Mouse (Mus musculus) skeletal muscle tissue, adult 2 months (tissue): ENCODE data around the gene Krtap28-13.
A peak's percentile ranks its signal among the peaks of the same experiment; 100 is the strongest.

Experiments
- DNase-seq: peaks from one replicate; pipeline ENCODE4 v3.0.0-alpha.2; 2012; ENCODE audit warnings: low read depth, low spot score

Gene Krtap28-13

GRCm38 (mm10) chr1:83060643-83061042, at the start of gene Krtap28-13:
TSS of gene Krtap28-13 (plus strand) at chr1:83060930.
- no peak for DNase-seq

DNA sequence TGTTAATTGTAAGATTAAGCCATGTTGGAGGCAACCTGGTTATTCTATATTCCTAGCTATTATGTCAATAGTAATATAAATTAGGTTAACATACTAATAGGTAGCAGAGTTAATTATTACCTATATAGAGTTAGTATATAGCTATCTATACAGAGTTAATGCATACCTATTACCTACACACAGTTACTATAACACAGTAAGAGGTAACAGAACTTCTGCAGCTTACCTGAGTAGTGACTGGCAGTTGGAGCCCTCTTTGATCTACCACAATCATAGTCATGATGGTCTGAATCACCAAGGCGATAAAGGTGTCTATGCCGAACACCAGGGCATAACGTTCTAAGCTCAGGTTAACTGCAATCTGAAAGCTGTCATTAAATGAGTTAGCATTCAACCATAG, 46.3 kb upstream of the Krtap28-13 start:
- DNase-seq: no peak

DNA sequence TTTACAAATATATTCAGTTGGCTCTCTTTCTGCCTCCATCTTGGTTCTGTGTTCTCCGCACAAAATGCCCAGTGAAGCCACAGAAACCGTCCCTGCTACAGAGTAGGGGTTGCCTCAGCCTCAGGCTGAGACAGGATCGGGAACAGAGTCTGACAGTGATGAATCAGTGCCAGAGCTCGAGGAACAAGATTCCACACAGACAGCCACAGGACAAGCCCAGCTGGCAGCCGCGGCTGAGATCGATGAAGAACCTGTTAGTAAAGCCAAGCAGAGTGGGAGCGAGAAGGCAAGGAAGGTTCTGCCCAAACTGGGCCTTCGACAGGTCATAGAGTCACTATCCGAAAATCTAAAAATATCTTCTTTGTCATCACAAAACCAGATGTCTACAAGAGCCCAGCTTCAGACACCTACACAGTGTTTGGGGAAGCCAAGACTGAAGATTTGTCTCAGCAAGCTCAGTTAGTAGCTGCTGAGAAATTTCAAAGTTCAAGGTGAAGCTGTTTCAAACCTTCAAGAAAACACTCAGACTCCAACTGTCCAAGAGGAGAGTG, 45.3 kb upstream of the Krtap28-13 start:
- DNase-seq: no peak

- DNase-seq: no peak
Measured at GRCm38 (mm10) chr1:83016556-83016955, 44.2 kb upstream of the Krtap28-13 start.

GRCm38 (mm10) chr1:83031950-83032349, 28.8 kb upstream of the Krtap28-13 start:
- DNase-seq: no peak

DNA sequence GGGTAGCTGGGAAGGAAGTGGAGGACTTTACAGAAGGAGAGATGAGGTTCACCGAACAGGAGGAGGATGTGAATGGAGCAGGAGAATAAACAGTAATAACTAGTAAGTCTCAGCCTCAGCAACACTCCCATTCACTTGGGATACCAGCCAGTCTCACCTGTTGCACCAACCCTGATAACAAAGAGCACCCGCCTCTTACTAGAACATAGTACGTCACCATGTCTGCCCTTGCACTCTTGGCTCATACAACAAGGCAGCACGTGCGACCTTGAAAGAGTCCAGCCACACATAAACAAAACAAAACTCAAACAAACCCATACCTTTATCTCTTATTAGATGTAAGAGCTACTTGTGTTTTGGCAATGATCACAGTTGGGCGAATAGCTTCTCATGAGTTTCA, 28.2 kb upstream of the Krtap28-13 start:
- DNase-seq: no peak

DNA sequence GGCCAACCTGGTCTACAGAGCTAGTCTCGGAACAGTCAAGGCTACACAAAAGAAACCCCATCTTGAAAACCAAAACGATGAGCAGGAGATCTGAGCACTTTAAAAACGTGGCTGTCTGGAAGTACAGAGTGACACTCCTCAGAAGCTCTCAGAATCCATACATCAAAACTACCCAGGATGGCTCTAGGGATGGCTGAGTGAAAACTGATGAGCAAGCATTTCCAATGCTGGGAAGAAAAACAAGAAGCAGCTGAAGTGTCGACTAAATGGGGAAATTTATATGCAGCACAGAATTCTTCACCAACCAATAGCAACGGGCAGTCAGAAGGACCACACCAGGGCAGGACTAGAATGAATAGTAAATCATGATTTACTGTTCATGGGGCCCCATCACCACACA, 26.2 kb upstream of the Krtap28-13 start:
- no peak for DNase-seq

DNA sequence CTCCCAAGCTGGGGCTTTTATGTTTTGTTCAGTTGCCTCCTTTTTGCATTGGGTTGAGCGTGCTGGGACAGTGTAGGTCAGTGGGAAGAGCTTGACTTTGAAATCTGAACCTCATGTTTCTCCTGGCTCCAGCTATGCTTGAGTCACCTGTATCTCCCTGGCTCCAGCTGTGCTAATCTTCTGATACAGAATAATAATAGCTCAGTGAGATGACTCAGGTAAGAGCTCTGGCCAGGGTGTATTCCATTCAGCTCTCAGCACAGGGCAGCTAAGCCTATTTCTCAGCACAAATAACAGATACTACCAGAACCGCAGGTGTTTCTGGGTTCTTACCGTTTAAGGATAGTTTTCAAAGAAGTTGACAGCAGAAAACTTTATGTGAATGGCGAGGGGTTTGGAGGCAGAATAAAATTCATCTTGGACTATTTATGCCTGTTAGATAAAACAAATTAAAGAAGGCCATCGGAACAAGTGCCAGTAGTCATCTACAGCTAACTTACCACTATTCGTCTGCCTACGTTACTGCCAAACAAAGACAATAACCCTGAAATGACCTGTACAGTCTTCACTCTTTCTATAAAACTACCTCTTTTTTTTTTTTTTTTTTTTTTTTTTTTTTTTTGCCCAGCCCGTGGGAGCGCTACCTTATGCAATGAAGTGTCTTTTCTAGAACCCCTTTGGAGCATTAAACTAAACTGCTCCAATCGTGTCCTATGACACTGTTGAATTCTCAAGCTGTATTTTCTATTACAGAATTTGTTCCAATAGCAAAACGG, 23.6 kb upstream of the Krtap28-13 start:
- DNase-seq: no peak

GRCm38 (mm10) chr1:83038109-83038672, 22.5 kb upstream of the Krtap28-13 start, which contains the start of gene Slc19a3:
TSS of gene Slc19a3 (minus strand) at chr1:83038448.
- DNase-seq: peak; percentile 13

- no peak for DNase-seq
Measured at GRCm38 (mm10) chr1:83039080-83039479, 21.6 kb upstream of the Krtap28-13 start.

DNA sequence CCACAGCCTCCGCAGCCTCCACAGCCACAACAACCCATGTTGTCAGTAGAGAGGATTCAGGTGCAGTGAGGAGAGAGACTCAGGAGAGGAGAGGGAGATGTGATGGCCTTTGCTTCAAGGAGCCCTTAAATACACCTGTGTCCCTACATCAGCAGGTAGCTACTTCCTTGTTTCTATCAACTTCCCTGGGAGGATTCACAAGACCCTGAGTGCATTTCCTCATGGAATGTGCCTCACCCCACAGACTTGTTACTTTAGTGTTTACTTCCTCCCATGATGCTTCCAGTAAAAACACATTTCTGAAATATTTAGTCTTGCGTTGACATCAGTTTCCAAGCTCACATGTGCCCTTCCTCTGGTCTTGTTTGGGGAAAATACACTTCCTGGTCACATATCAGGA, 18.4 kb upstream of the Krtap28-13 start, which contains the start of gene Krtap28-10:
TSS of gene Krtap28-10 (minus strand) at position 101 of the 400 bp plus-strand sequence.
- no peak for DNase-seq

DNA sequence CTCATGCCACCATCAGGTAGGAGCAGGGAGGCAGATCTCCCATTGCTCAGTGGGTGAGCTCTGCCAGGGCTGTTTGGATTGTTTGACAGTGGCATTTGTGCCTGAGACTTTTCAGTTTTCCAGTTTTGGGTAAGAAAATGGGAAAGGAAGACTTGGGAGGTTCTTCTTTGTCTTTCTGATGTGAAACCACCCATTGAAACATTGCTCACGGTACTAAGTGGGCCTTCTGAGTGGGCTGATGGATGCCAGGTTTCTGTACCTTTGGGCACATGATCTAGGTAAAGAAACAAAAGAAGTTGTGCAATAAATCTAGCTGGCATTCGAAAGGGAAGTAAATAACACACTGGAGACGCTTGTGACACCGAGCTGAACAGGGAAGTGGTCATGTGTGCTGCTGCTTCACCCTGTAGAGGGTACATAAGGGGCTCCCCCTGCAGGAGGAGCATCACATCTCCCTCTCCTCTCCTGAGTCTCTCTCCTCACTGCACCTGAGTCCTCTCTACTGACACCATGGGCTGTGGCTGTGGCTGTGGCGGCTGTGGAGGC, 15.8 kb upstream of the Krtap28-13 start, which contains the start of gene Gm47969:
TSS of gene Gm47969 (plus strand) at position 51 of the 546 bp plus-strand sequence.
- no peak for DNase-seq

DNA sequence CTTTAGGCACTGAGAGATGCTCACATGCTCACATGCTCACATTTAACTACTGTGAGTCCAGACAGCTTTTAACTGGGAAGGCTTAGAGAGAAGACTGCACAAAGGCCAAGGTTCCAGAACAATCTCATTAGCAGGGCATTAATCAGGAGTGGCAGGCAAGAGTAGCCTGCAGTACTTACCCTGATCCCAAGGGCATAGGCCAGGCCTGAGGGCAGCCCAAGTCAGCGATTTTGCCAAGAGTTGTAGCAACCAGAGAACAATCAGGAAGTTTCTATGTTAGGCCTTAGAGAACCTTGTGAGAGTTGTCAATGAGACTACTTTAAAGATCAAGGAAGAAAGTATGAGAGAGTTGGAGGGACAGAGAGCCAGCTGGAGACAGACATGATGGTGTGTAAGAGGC, 2.2 kb upstream of the Krtap28-13 start:
- DNase-seq: no peak

- no peak for DNase-seq
Measured at GRCm38 (mm10) chr1:83059278-83059677, 1.5 kb upstream of the Krtap28-13 start, which contains the start of gene A030005K14Rik. TSS of gene A030005K14Rik (minus strand) at chr1:83059378.

- DNase-seq: peak; percentile 3
Measured at GRCm38 (mm10) chr1:83064851-83065250, 4.1 kb downstream of the Krtap28-13 start.

DNA sequence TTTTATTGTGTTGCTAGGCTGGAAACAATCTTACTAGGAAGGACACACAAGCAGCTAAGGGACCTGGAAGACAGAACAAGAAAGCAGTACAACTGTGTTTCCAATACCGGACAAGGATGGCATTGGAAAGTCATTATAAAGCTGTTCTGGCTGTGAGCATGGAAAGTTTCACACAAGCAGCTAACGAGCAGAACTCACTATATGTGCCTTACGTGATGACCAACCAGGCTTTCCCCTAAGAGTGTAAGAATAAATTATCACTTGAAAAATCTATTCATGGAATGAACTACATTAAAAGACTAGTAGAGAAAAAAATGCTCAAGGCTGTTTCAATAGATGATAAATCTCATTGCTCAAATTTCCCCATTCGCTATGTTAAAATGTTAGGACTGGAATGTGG, 5.8 kb downstream of the Krtap28-13 start:
- no peak for DNase-seq

- no peak for DNase-seq
Measured at GRCm38 (mm10) chr1:83067205-83067604, 6.5 kb downstream of the Krtap28-13 start.

- DNase-seq: no peak
Measured at GRCm38 (mm10) chr1:83075526-83076189, 14.9 kb downstream of the Krtap28-13 start.

GRCm38 (mm10) chr1:83076190-83076917, 15.6 kb downstream of the Krtap28-13 start:
- no peak for DNase-seq

DNA sequence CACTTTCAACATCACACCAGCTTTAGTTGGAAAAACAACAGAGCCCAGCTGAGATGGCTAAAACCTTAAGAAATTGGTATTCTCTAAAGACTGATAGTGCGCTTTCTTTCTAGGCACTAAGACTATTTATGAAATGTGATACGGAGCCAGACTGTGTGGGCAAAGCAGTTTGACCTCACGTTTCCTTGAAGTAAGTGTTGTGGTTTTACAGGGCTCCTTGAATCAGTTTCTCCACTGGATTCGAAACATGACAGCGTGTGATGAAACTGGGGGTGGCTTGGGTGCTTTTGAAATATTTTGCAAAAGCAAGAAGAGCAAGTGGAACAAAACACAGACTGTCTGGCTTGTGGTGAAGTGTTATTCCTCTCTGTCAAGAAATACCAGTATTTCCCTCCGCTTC, 16.3 kb downstream of the Krtap28-13 start:
- no peak for DNase-seq

- DNase-seq: no peak
Measured at GRCm38 (mm10) chr1:83084790-83085189, 24.1 kb downstream of the Krtap28-13 start.
